Mouse (Mus musculus): ENCODE measurements around the gene Gprc5c.

DNA sequence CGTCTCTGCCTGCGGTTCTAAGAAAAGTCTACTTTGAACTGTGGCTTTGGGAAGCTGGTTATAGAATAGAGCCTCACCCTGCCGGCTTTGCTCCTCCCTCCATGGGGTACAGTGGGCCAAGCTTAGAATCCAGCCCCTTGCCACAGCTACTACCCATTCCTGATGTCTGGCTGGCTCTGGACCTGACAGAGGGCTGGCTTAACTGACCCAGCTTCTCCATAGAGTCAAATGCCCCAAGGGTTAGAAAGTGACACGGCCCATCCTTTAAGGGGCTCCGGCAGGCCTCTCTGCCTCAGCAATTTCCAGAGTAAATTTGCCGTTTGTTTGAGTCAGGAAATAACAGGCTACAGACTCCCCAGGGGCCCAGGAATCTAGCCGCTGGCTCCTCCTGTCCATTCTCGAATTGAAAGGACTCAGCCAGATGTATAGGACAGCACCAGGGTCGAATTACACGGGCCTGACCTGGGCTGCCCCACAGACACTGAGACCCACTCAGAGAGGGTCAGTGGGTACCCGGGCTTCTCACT lies 27.7 kb upstream of the Gprc5c start:
- no peak for TF ChIP-seq POLR2A (IDR thresholded peaks at IDR 0.05; ENCODE audit: low read depth, low read length)
- TF ChIP-seq CTCF (IDR thresholded peaks at IDR 0.05; ENCODE audit: extremely low read depth, insufficient read length, insufficient replicate concordance, low read depth, low read length) = no peak

All from small intestine, adult 2 months (tissue).